Mouse (Mus musculus) liver, postnatal 0 days (tissue): ENCODE measurements around the gene Calu.

ENCODE experiments used
- CTCF ChIP-seq: sonication (generic); IDR thresholded peaks from 2 replicates; pipeline ENCODE4 v1.5.1; 2016; ENCODE audit warnings: antibody characterized with exemption, low read depth
- EP300 ChIP-seq: IDR thresholded peaks from 2 replicates; pipeline ENCODE4 v1.6.1; 2016; ENCODE audit warnings: antibody characterized with exemption, low read depth, mild to moderate bottlenecking

DNA sequence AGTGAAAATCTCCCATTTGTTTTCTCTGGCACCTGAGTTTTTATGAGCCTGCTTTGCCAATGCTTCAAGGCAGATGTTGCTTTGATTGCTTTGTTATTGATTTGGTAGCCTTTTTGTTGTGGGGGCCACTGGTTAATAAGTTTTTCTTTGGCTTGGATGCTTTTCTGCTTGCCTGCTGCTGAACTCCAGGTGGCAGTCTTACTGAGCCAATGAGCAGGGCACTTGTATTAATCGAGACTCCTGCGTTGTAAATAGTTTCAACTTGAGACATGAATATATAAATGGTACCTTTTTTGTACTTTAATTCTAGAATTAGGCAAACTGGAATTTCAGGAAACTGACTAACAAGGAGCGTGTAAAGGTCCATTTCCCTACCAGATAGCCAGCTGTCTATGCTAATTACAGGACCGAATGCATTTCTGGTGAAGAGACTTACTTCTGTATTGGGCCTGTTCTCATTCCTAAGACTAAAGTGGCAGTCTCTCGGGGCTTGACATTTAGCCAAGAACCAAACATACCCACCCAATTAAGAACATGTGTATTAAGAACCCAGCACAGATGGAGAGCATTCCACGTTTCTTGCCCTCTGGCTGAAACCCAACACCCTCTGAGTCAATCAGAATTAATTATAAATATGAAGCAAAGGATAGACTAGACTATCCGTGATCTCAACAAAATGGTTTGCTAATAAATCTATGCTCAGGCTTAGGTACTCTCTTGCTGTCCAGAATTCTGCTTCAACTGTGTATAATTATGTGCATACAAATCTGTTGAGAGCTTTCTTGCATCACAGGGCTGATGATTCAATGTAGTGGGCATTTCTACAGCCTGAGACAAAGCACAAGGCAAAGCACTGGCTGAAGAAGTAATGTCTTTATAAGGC is 14.6 kb downstream of the Calu start:
- peak; percentile 32 for TF ChIP-seq CTCF
- no peak for TF ChIP-seq EP300
